Mouse (Mus musculus) hindbrain, postnatal 0 days (tissue): Measurements from ENCODE around the gene Igflr1. TPM values are rescaled to one million over a fixed set of nuclear protein-coding genes. Genes with fewer than 3 reads are reported as not detected.

Source experiments
- ATAC-seq: fragments of 200-750 bp; cut with Nextera tagmentation; 2 replicates; pipeline ENCODE4 v1.8.0; 2017; ENCODE audit warnings: mild to moderate bottlenecking, moderate TSS enrichment, moderate library complexity
- DNase-seq: peaks from one replicate; pipeline ENCODE4 v3.0.0-alpha.2; 2015; ENCODE audit warnings: low spot score
- H3K27ac ChIP-seq: fragments of 300-500 bp; sonication (generic); 2 replicates; pipeline ENCODE4 v1.5.1; 2014; ENCODE audit warnings: mild to moderate bottlenecking
- H3K27me3 ChIP-seq: fragments of 300-500 bp; sonication (generic); 2 replicates; pipeline ENCODE4 v1.6.1; 2014; ENCODE audit warnings: low read length, mixed read lengths; ENCODE audit not compliant: insufficient read depth
- H3K36me3 ChIP-seq: fragments of 300-500 bp; sonication (generic); 2 replicates; pipeline ENCODE4 v1.6.1; 2014; ENCODE audit warnings: low read length, mixed read lengths; ENCODE audit not compliant: insufficient read depth
- H3K4me1 ChIP-seq: fragments of 300-500 bp; sonication (generic); 2 replicates; pipeline ENCODE4 v1.6.1; 2014; ENCODE audit warnings: antibody characterized with exemption, low read length, mixed read lengths; ENCODE audit not compliant: insufficient read depth
- H3K4me2 ChIP-seq: fragments of 300-500 bp; sonication (generic); 2 replicates; pipeline ENCODE4 v1.6.1; 2014; ENCODE audit warnings: low read depth, mild to moderate bottlenecking, low read length, moderate library complexity, mixed read lengths
- H3K4me3 ChIP-seq: fragments of 300-500 bp; sonication (generic); 2 replicates; pipeline ENCODE4 v1.5.1; 2014; ENCODE audit warnings: low read length
- H3K9ac ChIP-seq: fragments of 300-500 bp; sonication (generic); replicated peaks from 2 replicates; pipeline ENCODE4 v1.6.1; 2014; ENCODE audit warnings: mild to moderate bottlenecking, low read length, moderate library complexity, mixed read lengths
- H3K9me3 ChIP-seq: fragments of 300-500 bp; sonication (generic); 2 replicates; pipeline ENCODE4 v1.6.1; 2016; ENCODE audit warnings: low read length, mixed read lengths
- CTCF ChIP-seq: IDR thresholded peaks from 2 replicates; pipeline ENCODE4 v1.5.1; 2016; ENCODE audit warnings: antibody characterized with exemption, control low read depth, low read depth
- WGBS: fragments of 180-500 bp; shearing (Covaris S2); extraction: QIAGEN DNeasy Blood & Tissue Kit; methylation state at CpG from one replicate; pipeline ENCODE4 v1.1.7; 2014; 5-methylcytosine and 5-hydroxymethylcytosine counted together
- polyA plus RNA-seq: library from polyadenylated mRNA; unstranded; fragments of >200 nt; fragmentation: Nextera tagmentation; extraction: Ambion mirVana; gene quantifications from 2 replicates; pipeline ENCODE4 v1.2.1, GENCODE M21; 2015
- total RNA-seq: library from RNA; depleted of rRNA; stranded (reverse); fragments of >200 nt; gene quantifications from 2 replicates; pipeline ENCODE4 v1.2.3, GENCODE M21; 2014

Gene Igflr1
- total and polyA plus RNA-seq, 2 experiments from 2014 or later, result 2.6 to 5.6 TPM

GRCm38 (mm10) chr7:30587842-30588667 is 22.8 kb downstream of the Igflr1 start:
- Histone ChIP-seq H3K4me2 (peak overlapping the region; percentile 93), H3K27ac (peak overlapping the region; percentile 96), H3K4me3 (peak overlapping the region; percentile 95), H3K36me3 (peaks cover 29% of the 10 kb centered on the region), H3K9ac (peak overlapping the region; percentile 99), H3K4me1 (peaks cover 8% of the 10 kb centered on the region), H3K9me3 (no peaks in the 10 kb centered on the region), H3K27me3 (no peaks in the 10 kb centered on the region)
- peak; percentile 44 for DNase-seq
- 1% methylated on average over 62 of the region's 67 CpGs for WGBS
- peak; percentile 24 for ATAC-seq
- no peak for TF ChIP-seq CTCF

GRCm38 (mm10) chr7:30588676-30589434 is 23.6 kb downstream of the Igflr1 start, which contains the start of gene Kmt2b:
Kmt2b (minus strand) TSS chr7:30588726.
- Histone ChIP-seq H3K27ac (peak within 1 kb of the TSS; percentile 96), H3K4me1 (peaks cover 8% of the 10 kb centered on the region), H3K9ac (peak within 1 kb of the TSS; percentile 99), H3K9me3 (no peaks in the 10 kb centered on the region), H3K36me3 (peaks cover 21% of the 10 kb centered on the region), H3K27me3 (no peaks in the 10 kb centered on the region), H3K4me3 (peak within 1 kb of the TSS; percentile 95), H3K4me2 (peak within 1 kb of the TSS; percentile 93)
- DNase-seq (peak; percentile 98), ATAC-seq (peak; percentile 96)
- under 1% methylated on average over 44 of the region's 68 CpGs for WGBS
- TF ChIP-seq CTCF, result no peak

GRCm38 (mm10) chr7:30589435-30590301 is 24.4 kb downstream of the Igflr1 start:
- ATAC-seq (peak; percentile 57), DNase-seq (peak; percentile 91)
- 30% methylated on average over 40 of the region's 40 CpGs for WGBS
- no peaks in the 10 kb centered on the region for H3K27me3 ChIP-seq
- H3K36me3 ChIP-seq, result peaks cover 18% of the 10 kb centered on the region
- H3K27ac ChIP-seq, result peak overlapping the region; percentile 96
- H3K9me3 ChIP-seq, result no peaks in the 10 kb centered on the region
- peak overlapping the region; percentile 93 for H3K4me2 ChIP-seq
- peaks cover 8% of the 10 kb centered on the region for H3K4me1 ChIP-seq
- peak overlapping the region; percentile 99 for H3K9ac ChIP-seq
- TF ChIP-seq CTCF, result peak; percentile 92
- H3K4me3 ChIP-seq, result peak overlapping the region; percentile 95

- no peak overlapping the region for H3K4me2 ChIP-seq
- DNase-seq (no peak), ATAC-seq (no peak)
- H3K4me3 ChIP-seq, result no peak overlapping the region
- no peak for TF ChIP-seq CTCF
- H3K9me3 ChIP-seq, result no peaks in the 10 kb centered on the region
- no peak overlapping the region for H3K9ac ChIP-seq
- H3K4me1 ChIP-seq, result peaks cover 8% of the 10 kb centered on the region
- H3K27me3 ChIP-seq, result no peaks in the 10 kb centered on the region
- H3K36me3 ChIP-seq, result 0 out of 2 replicates have a peak, but pooled peaks cover 7% of the 10 kb centered on the region
- H3K27ac ChIP-seq, result no peak overlapping the region
- 85% methylated on average over 9 of the region's 9 CpGs for WGBS
Observed at GRCm38 (mm10) chr7:30590927-30591604, 25.8 kb downstream of the Igflr1 start.

- Histone ChIP-seq H3K27me3 (no peaks in the 10 kb centered on the region), H3K9ac (no peak overlapping the region), H3K4me1 (peaks cover 8% of the 10 kb centered on the region), H3K4me2 (no peak overlapping the region), H3K9me3 (no peaks in the 10 kb centered on the region), H3K36me3 (0 out of 2 replicates have a peak, but pooled peaks cover 2% of the 10 kb centered on the region), H3K4me3 (no peak overlapping the region), H3K27ac (no peak overlapping the region)
- no peak for TF ChIP-seq CTCF
- DNase-seq, result no peak
- no peak for ATAC-seq
- 25% methylated on average over 4 of the region's 4 CpGs for WGBS
Observed at GRCm38 (mm10) chr7:30591605-30591951, 26.4 kb downstream of the Igflr1 start.
